Mouse (Mus musculus) forebrain, postnatal 0 days (tissue): ENCODE data around the gene Inafm2. TPM values are rescaled to one million over a fixed set of nuclear protein-coding genes. Genes with fewer than 3 reads are reported as not detected.

Experiments used
- ATAC-seq: fragments of 200-750 bp; cut with Nextera tagmentation; 2 replicates; pipeline ENCODE4 v1.8.0; 2017; ENCODE audit warnings: mild to moderate bottlenecking, moderate library complexity
- DNase-seq: peaks from one replicate; pipeline ENCODE4 v3.0.0-alpha.2; 2015
- H3K27ac ChIP-seq: fragments of 300-500 bp; sonication (generic); 2 replicates; pipeline ENCODE4 v1.5.1; 2014; ENCODE audit warnings: low read depth, mild to moderate bottlenecking, antibody characterized with exemption, low read length, moderate library complexity, mixed read lengths
- H3K27me3 ChIP-seq: fragments of 300-500 bp; sonication (generic); 2 replicates; pipeline ENCODE4 v1.6.1; 2014; ENCODE audit warnings: mild to moderate bottlenecking, low read length, mixed read lengths; ENCODE audit not compliant: insufficient read depth
- H3K36me3 ChIP-seq: fragments of 300-500 bp; sonication (generic); 2 replicates; pipeline ENCODE4 v1.6.1; 2014; ENCODE audit warnings: mild to moderate bottlenecking, moderate library complexity; ENCODE audit not compliant: insufficient read depth
- H3K4me1 ChIP-seq: fragments of 300-500 bp; sonication (generic); 2 replicates; pipeline ENCODE4 v1.6.1; 2014; ENCODE audit warnings: antibody characterized with exemption; ENCODE audit not compliant: insufficient read depth
- H3K4me2 ChIP-seq: fragments of 300-500 bp; sonication (generic); 2 replicates; pipeline ENCODE4 v1.6.1; 2014; ENCODE audit warnings: low read depth, mild to moderate bottlenecking, moderate library complexity
- H3K4me3 ChIP-seq: fragments of 300-500 bp; sonication (generic); 2 replicates; pipeline ENCODE4 v1.5.1; 2014; ENCODE audit warnings: low read depth, low read length, mixed read lengths
- H3K9ac ChIP-seq: fragments of 300-500 bp; sonication (generic); 2 replicates; pipeline ENCODE4 v1.6.1; 2014; ENCODE audit warnings: mild to moderate bottlenecking
- H3K9me3 ChIP-seq: fragments of 300-500 bp; sonication (generic); 2 replicates; pipeline ENCODE4 v1.6.1; 2016; ENCODE audit warnings: low read length
- CTCF ChIP-seq: sonication (generic); IDR thresholded peaks from 2 replicates; pipeline ENCODE4 v1.5.1; 2016; ENCODE audit warnings: antibody characterized with exemption, control low read depth, low read depth
- WGBS: fragments of 180-500 bp; shearing (Covaris S2); extraction: QIAGEN DNeasy Blood & Tissue Kit; methylation state at CpG from one replicate; pipeline ENCODE4 v1.1.7; 2014; 5-methylcytosine and 5-hydroxymethylcytosine counted together
- polyA plus RNA-seq: library from polyadenylated mRNA; unstranded; fragments of >200 nt; fragmentation: Nextera tagmentation; extraction: Ambion mirVana; gene quantifications from 2 replicates; pipeline ENCODE4 v1.2.1, GENCODE M21; 2015
- total RNA-seq: library from RNA; depleted of rRNA; stranded (reverse); fragments of >200 nt; gene quantifications from 2 replicates; pipeline ENCODE4 v1.2.3, GENCODE M21; 2014

Inafm2 gene
- total and polyA plus RNA-seq, 2 experiments from 2014 or later: 14.2 to 17.2 TPM

GRCm38 (mm10) chr2:118701971-118702882 lies 43.3 kb upstream of the Inafm2 start:
- Histone ChIP-seq H3K4me2 (peak overlapping the region; percentile 68), H3K9me3 (no peaks in the 10 kb centered on the region), H3K9ac (peak overlapping the region; percentile 41; the same call in 1 of the 2 replicates), H3K27ac (no peak overlapping the region), H3K27me3 (peaks cover 60% of the 10 kb centered on the region), H3K36me3 (no peaks in the 10 kb centered on the region), H3K4me3 (peak overlapping the region; percentile 40), H3K4me1 (peaks cover 27% of the 10 kb centered on the region)
- no peak for TF ChIP-seq CTCF
- 6% methylated on average over 51 of the region's 51 CpGs for WGBS
- DNase-seq (no peak), ATAC-seq (no peak)

- Histone ChIP-seq H3K27me3 (peaks cover 60% of the 10 kb centered on the region), H3K36me3 (no peaks in the 10 kb centered on the region), H3K27ac (no peak overlapping the region), H3K9me3 (no peaks in the 10 kb centered on the region), H3K4me3 (peak overlapping the region; percentile 40), H3K4me1 (peaks cover 27% of the 10 kb centered on the region), H3K9ac (peak overlapping the region; percentile 41), H3K4me2 (peak overlapping the region; percentile 68)
- peak; percentile 34; the same call in 1 of the 2 replicates for TF ChIP-seq CTCF
- peak; percentile 24 for DNase-seq
- under 1% methylated on average over 93 of the region's 93 CpGs for WGBS
- ATAC-seq: no peak
Measured at GRCm38 (mm10) chr2:118702883-118703761, 42.4 kb upstream of the Inafm2 start.

- WGBS: 1% methylated on average over 50 of the region's 50 CpGs
- ATAC-seq: no peak
- Histone ChIP-seq H3K9ac (peak within 1 kb of the TSS; percentile 41), H3K27ac (no peak within 1 kb of the TSS), H3K4me3 (peak within 1 kb of the TSS; percentile 40), H3K9me3 (no peaks in the 10 kb centered on the region), H3K27me3 (peaks cover 60% of the 10 kb centered on the region), H3K4me2 (peak within 1 kb of the TSS; percentile 68), H3K4me1 (peaks cover 27% of the 10 kb centered on the region), H3K36me3 (no peaks in the 10 kb centered on the region)
- no peak for TF ChIP-seq CTCF
- peak; percentile 50 for DNase-seq
Measured at GRCm38 (mm10) chr2:118703913-118704730, 41.4 kb upstream of the Inafm2 start, which contains the start of gene Ankrd63. Gene Ankrd63 (minus strand): TSS chr2:118703963.

- Histone ChIP-seq H3K27ac (no peak overlapping the region; the same call in 1 of the 2 replicates), H3K4me3 (no peak overlapping the region), H3K36me3 (no peaks in the 10 kb centered on the region), H3K4me2 (no peak overlapping the region), H3K9me3 (no peaks in the 10 kb centered on the region), H3K27me3 (peaks cover 45% of the 10 kb centered on the region), H3K9ac (no peak overlapping the region), H3K4me1 (peaks cover 34% of the 10 kb centered on the region)
- WGBS: 23% methylated on average over 6 of the region's 6 CpGs
- ATAC-seq (peak; percentile 64), DNase-seq (peak; percentile 55)
- TF ChIP-seq CTCF: no peak
Measured at GRCm38 (mm10) chr2:118706436-118706835, 39.1 kb upstream of the Inafm2 start.

GRCm38 (mm10) chr2:118708472-118708871 lies 37.1 kb upstream of the Inafm2 start:
- TF ChIP-seq CTCF: no peak
- no peak for DNase-seq
- no peaks in the 10 kb centered on the region for H3K9me3 ChIP-seq
- peaks cover 28% of the 10 kb centered on the region for H3K4me1 ChIP-seq
- H3K4me2 ChIP-seq: no peak overlapping the region
- WGBS: 67% methylated on average over 4 of the region's 4 CpGs
- no peak overlapping the region for H3K9ac ChIP-seq
- peaks cover 25% of the 10 kb centered on the region for H3K27me3 ChIP-seq
- no peak overlapping the region for H3K4me3 ChIP-seq
- no peaks in the 10 kb centered on the region for H3K36me3 ChIP-seq
- H3K27ac ChIP-seq: no peak overlapping the region
- no peak for ATAC-seq

GRCm38 (mm10) chr2:118709655-118710221 lies 35.8 kb upstream of the Inafm2 start:
- no peak overlapping the region for H3K4me3 ChIP-seq
- no peak for TF ChIP-seq CTCF
- DNase-seq: no peak
- H3K4me2 ChIP-seq: no peak overlapping the region
- peaks cover 28% of the 10 kb centered on the region for H3K4me1 ChIP-seq
- no peaks in the 10 kb centered on the region for H3K36me3 ChIP-seq
- no peak overlapping the region for H3K9ac ChIP-seq
- no peak for ATAC-seq
- H3K27ac ChIP-seq: no peak overlapping the region
- 50% methylated on average over 4 of the region's 4 CpGs for WGBS
- H3K9me3 ChIP-seq: no peaks in the 10 kb centered on the region
- H3K27me3 ChIP-seq: peaks cover 14% of the 10 kb centered on the region
